Mouse (Mus musculus): ENCODE results near the gene Frmd4b.

GRCm38 (mm10) chr6:97528961-97529680, 88.2 kb downstream of the Frmd4b start:
- no peak for TF ChIP-seq POLR2A (IDR thresholded peaks at IDR 0.05; ENCODE audit: low read depth, low read length)
- TF ChIP-seq CTCF (IDR thresholded peaks at IDR 0.05; ENCODE audit: extremely low read depth, insufficient read depth, insufficient read length, insufficient replicate concordance) = no peak
